Mouse (Mus musculus): Measurements from ENCODE around the gene Sele.

DNA sequence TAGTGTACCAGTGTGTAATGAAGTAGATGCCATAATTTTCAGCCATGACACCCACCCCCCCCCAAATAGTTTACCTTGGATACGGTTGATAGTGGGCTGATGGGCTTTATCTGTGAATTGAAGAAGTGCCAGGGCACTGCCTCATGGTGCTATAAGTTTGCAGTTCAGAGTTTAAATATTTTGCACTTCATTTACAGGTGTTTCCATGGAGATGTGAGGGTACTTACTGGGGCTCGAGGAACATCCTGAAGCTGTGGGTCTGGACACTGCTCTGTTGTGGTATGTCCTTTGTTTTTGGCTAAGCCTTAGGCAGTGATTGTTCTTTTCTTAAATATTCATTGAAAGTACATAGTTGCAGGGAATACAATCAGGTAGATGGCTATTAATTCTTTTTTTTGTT is 14.8 kb downstream of the Sele start:
- no peak for TF ChIP-seq ZC3H11A (IDR thresholded peaks at IDR 0.05; ENCODE audit: low read depth, low read length)
- no peak for TF ChIP-seq CHD2 (IDR thresholded peaks at IDR 0.05; ENCODE audit: low read length)
- TF ChIP-seq NRF1 (IDR thresholded peaks at IDR 0.05; ENCODE audit: insufficient read depth, low read depth, low read length, poor library complexity, severe bottlenecking): no peak
- TF ChIP-seq CTCF (IDR thresholded peaks at IDR 0.05 in 2 of 3, conservative IDR thresholded peaks at IDR 0.05 in 1 of 3; ENCODE audit: control insufficient read depth in 1 of 3, insufficient read depth in 1 of 3, low read depth in 2 of 3, low read length in 3 of 3, poor library complexity in 1 of 3, severe bottlenecking in 1 of 3): no peak
- TF ChIP-seq POLR2A (IDR thresholded peaks at IDR 0.05; ENCODE audit: control insufficient read depth in 1 of 2, insufficient read depth in 1 of 2, low read depth in 1 of 2, low read length in 2 of 2, poor library complexity in 1 of 2): no peak
- TF ChIP-seq EP300 (IDR thresholded peaks at IDR 0.05; ENCODE audit: low read depth in 1 of 2, low read length in 2 of 2): no peak
- no peak for TF ChIP-seq NELFE (IDR thresholded peaks at IDR 0.05; ENCODE audit: low read depth, low read length)
- no peak for TF ChIP-seq MAFK (IDR thresholded peaks at IDR 0.05; ENCODE audit: borderline replicate concordance, low read depth, low read length)
- no peak for TF ChIP-seq ZKSCAN1 (IDR thresholded peaks at IDR 0.05; ENCODE audit: low read depth, low read length)
- no peak for TF ChIP-seq MAX (IDR thresholded peaks at IDR 0.05; ENCODE audit: low read length)
- TF ChIP-seq GATA1 (IDR thresholded peaks at IDR 0.05; ENCODE audit: low read depth, low read length): no peak
- no peak for TF ChIP-seq RCOR1 (IDR thresholded peaks at IDR 0.05; ENCODE audit: low read depth, low read length)
- no peak for TF ChIP-seq USF2 (IDR thresholded peaks at IDR 0.05; ENCODE audit: borderline replicate concordance in 1 of 2, insufficient read depth in 1 of 2, low read depth in 1 of 2, low read length in 2 of 2)
